Mouse (Mus musculus) brain, embryonic 14.5 days (tissue): ENCODE results near the gene Mvb12a. TPM values are rescaled to one million over a fixed set of nuclear protein-coding genes. Genes with fewer than 3 reads are reported as not detected.

Source experiments
- DNase-seq: peaks from one replicate; pipeline ENCODE4 v3.0.0-alpha.2; 2011; ENCODE audit warnings: low read depth
- CTCF ChIP-seq: fragments of 200-500 bp; IDR thresholded peaks from 2 replicates; pipeline ENCODE4 v1.5.1; 2012; ENCODE audit warnings: inconsistent platforms, mild to moderate bottlenecking, moderate library complexity, borderline replicate concordance; ENCODE audit not compliant: insufficient read depth, insufficient read length; ENCODE audit errors: extremely low read depth
- POLR2A ChIP-seq: fragments of 200-500 bp; IDR thresholded peaks from 2 replicates; pipeline ENCODE4 v1.6.1; 2012; ENCODE audit warnings: mild to moderate bottlenecking, inconsistent platforms, borderline replicate concordance; ENCODE audit not compliant: poor library complexity, insufficient read depth, insufficient read length, severe bottlenecking; ENCODE audit errors: extremely low read depth
- polyA plus RNA-seq: library from polyadenylated mRNA; depleted of rRNA; stranded (reverse); fragments of >200 nt; gene quantifications from 2 replicates; pipeline ENCODE4 v1.2.3, GENCODE M21; 2012

Gene Mvb12a
- polyA plus RNA-seq, 1 experiment: 74.0 TPM

DNA sequence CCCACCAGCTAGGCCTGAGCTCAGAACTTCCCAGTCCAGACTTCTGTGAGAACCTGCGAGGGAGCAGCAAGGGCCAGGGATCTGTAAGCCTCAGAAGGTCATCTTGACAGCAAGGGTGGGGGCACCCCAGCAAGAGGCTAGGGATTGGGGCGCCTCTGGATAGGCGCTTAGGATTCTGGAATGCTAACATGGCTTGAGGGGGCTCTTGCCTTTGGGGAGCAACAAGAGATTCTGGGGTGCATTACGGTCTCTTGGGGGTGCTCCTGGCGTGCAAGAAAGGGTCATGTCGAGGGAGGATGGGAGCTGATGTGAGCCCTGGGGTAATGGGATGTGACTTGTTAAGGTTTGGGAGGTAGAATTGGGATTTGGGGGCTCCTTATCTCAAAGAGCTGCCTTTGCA, 26.2 kb downstream of the Mvb12a start:
- no peak for DNase-seq
- no peak for TF ChIP-seq POLR2A
- no peak for TF ChIP-seq CTCF

DNA sequence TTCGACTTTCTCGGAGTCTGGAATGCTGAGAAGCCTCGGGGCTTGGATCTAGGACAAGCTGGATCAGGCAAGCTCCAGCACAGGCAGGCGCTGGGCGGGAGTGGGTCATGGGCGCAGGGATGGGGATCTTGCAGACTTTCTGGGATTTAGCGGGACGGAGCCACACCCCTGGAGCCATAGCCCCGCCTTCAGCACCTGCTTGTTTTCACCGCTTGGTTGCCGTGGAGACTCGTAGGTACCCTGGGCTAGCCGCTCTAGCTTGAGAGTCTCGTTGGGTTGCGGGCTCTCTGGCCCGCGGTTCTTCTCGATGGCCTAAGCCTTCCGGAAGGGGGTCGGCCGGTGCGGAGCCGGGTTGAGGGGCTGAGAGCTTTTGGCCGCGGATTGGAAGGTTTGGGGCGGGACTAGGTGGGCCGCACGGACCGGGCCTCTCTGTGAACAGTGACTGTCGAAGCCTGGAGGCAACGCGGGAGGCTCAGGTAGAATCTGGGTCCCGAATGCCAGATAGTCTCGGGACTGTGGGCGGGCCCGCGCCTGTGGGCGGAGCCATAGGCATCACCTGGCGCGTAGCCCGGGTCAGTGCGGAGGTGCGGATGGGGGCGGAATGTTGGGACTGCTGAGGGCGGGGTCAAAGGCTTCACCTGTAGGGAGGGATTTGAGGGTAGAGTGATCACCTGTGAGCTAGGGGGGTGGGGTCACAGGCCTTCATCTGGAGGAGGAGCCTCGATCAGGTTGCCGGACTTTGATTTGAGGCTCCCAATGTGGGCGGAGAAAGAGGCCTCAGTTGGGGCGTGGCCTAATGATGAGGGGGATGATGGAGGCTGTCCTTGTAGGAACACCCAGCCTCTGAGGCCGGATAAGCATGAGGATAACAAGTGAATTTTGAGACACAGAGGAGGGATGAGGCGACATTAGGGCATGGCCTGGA, 26.9 kb downstream of the Mvb12a start:
- no peak for TF ChIP-seq POLR2A
- no peak for TF ChIP-seq CTCF
- peak; percentile 97 for DNase-seq

DNA sequence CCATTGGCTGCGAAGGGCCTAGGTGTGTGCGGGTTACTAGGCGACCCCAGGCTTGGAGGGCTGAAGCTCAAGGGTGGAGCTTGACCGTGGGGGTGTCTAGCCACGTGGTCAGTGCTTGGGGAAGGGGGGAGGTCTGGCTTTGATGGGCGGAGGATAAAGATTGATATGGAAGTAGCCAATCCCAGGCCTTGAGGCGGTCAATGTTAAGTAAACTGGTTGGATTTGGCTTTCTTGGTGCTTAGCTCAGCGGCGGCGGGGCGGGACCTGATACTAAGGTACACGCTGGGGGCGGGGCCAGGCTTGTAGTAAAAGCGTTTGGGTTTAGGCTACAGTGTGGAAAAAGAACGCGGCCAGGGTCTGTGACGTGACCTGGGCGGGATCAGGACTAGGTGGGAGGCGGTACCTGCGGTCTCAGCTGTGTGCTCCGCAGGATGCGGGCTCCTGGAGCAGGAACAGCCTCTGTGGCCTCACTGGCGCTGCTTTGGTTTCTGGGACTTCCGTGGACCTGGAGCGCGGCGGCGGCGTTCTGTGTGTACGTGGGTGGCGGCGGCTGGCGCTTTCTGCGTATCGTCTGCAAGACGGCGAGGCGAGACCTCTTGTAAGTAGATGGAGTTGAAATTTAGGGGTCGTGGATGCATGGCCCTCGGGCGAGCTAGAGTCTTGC, 27.7 kb downstream of the Mvb12a start:
- peak; percentile 99 for DNase-seq
- TF ChIP-seq POLR2A (peak; percentile 27; the same call in 1 of the 2 replicates), CTCF (no peak)

DNA sequence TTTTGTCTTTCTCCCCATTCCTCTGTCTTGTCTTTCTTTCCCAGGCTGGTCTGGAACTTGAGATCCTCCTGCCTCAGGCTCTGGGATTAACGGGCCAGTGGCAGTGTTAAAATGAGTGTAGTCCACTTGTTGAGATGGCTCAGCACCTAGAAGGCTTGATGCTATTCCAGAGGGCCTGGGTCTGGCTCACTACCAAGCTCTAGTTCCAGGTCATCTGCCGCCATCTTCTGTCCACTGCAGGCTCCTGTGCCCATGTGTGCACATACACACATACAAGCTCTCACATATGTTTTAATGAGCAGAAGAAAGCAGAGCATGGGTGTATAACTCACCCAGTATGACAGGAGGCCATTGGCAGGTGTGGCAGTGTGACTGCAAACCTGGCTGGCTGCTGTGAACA, 29.4 kb downstream of the Mvb12a start:
- peak; percentile 31 for DNase-seq
- no peak for TF ChIP-seq POLR2A
- no peak for TF ChIP-seq CTCF

DNA sequence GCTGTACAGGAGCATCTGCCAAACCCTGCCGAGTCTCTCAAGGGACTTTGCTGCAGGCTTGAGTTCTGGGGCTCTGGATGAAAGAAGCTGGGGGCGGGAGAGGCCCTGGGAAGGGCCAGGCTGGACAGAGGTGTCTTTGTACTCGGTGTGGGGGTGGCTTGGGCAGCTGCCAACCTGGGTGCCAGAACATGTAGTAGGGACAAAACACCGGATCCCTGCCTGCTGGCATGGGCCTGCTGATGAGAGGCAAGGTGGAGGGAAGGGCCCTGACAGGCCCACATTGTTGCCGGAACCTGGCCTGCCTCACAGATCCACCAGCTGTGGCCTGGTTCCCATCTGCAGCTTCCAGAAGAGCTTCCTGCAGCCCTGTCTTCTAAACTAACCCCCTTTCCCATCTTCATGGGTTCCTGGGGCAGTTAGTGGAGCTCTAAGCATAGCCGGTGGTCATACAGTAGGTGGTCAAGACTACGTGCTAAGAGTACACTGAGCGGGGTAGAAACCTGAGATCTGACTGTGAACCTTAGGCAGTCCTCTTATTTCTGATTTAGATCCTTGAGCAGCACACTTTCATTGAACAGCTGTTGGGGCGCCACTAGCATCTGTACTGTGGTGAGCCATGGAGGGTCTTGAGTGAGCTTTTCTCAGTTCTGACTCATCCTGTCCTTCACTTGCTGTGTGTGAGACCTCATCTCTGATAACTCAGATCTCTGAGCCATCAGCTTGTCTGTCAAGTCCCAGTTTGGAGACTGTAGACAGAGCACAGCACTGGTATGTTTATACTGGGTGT, 30.3 kb downstream of the Mvb12a start:
- peak; percentile 95 for DNase-seq
- TF ChIP-seq POLR2A (no peak), CTCF (no peak)

DNA sequence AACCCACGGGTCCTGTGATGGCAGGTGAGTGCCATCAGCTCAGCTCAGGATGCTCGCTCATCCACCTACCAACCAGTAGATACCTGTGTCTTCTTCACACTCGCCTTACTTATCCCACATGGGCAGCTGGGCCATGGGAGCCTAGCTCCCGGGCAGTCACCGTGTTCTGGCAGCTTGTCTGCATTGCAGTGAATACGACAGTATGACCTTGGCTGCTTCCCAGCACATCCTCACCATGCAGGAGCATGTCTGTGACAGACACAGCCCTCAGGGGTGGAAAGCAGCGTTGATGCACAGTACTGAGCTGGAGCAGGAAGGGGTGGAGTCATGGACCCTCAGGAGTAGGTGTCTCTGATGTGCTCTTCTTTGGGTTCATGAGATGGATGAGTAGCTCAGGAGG, 31.7 kb downstream of the Mvb12a start:
- DNase-seq: no peak

DNA sequence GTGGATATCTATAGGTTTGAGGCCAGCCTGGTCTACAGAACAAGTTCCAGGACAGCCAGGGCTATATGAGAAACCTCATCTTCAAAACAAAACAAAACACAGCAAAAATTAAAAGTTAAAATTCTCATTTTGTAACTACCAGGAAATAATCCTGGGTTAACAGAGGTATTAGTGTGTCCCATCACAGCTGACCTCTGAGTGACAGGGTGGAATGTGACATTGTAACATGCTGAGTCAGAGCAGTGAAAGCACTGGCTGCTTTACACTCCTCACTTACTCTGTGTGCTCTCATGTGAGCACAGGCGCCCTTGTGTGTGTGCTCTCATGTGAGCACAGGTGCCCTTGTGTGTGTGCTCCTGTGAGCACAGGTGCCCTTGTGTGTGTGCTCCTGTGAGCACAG, 32.3 kb downstream of the Mvb12a start:
- TF ChIP-seq CTCF (no peak), POLR2A (no peak)
- DNase-seq: no peak

More for the DNA sequence above, 31.7 kb downstream of the Mvb12a start:
- TF ChIP-seq CTCF: no peak
- TF ChIP-seq POLR2A: no peak

DNA sequence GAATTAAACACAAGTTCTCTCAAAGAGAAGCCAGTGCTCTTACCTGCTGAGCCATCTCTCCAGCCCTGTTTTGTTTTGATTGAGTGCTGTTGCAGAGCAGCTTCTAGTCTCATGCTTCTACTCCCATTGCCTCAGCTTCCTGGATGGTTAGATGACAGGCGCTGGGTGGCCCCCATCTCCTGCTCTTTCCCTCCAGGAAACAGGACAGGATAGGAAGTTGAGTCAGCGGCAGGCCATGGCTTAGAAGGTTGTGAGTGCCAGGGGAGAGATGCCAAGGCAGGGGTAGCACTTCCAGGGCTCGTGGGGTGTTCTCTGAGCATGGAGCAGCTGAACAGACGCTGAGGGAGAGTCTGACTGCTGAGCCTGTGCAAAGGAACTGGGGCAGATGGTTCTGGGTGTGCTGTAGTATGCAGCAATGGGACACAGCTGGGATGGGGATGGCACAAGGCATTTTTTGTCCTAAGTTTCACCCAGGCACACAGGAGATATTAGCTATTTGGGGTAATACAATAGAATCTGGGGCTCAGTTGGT, 35.2 kb downstream of the Mvb12a start:
- TF ChIP-seq POLR2A: no peak
- no peak for TF ChIP-seq CTCF
- no peak for DNase-seq

DNA sequence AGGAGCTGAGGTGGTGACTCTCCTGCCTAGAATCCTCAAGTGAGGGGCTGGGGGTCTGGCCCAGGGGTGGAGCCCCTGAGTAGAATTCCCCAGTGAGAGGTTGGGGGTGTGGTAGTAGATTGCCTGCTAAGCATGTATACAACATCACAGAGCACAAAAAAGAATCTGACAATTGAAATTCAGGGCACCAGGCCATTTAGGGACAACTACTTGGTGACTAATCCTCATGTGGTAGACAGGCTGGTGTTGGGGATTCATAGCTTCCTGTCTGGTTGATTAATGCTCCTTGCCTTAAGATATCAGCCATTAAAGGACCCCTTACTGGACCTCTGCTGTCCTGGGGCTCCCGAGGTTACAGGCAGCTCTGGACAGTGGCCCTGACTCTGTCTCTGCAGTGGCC, 36.3 kb downstream of the Mvb12a start:
- TF ChIP-seq CTCF (no peak), POLR2A (no peak)
- no peak for DNase-seq

DNA sequence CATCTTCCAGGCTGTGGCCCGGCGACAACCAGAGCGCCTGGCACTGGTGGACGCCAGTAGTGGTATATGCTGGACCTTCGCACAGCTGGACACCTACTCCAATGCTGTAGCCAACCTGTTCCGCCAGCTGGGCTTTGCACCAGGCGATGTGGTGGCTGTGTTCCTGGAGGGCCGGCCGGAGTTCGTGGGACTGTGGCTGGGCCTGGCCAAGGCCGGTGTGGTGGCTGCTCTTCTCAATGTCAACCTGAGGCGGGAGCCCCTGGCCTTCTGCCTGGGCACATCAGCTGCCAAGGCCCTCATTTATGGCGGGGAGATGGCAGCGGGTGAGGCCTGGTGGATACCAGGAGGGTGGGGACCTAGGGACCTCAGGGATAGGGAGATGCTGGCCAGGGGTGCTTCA, 36.8 kb downstream of the Mvb12a start:
- DNase-seq: peak; percentile 12
- TF ChIP-seq CTCF: no peak
- no peak for TF ChIP-seq POLR2A

DNA sequence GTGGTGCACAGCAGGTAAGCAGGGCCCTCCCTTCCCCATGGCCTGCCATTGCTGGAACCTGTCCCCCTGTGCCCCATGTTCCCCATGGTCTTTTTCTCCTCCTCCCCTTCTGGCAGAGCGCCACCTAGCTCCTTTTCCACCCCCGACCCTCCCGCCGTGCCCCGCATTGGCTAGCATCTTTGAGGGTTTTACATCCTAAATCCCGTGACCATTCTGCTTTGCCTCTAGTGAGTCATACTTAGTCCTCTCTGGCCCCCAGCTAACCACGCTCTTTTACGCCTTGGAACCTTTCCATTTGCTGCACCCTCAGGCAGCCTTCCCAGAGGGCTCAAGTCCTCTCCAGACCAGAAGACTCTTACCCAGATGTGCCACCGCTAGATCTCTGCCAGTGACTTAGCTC, 37.5 kb downstream of the Mvb12a start:
- no peak for TF ChIP-seq POLR2A
- no peak for TF ChIP-seq CTCF
- DNase-seq: peak; percentile 59

DNA sequence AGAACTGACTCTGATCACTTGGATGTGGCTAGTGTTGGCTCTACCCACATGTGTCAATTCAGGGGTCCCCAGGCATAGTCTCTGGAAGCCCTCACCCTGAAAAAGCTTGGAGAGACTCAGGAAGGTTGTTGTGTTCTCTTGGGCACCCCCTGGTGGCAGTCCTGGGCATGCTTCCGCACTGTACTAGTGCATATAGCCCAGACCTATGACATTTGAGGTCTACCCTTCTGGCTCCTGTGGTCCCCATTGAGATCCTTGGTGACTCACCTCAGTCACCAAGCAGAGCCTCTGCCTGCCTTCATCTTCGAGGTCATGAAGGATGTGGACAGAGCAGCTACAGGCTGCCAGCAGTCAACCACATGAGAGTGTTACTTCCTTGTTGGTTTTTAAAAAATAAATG, 44.2 kb downstream of the Mvb12a start:
- peak; percentile 53 for DNase-seq
- peak; percentile 74 for TF ChIP-seq CTCF
- no peak for TF ChIP-seq POLR2A
